Mouse (Mus musculus) lung, postnatal 36 days (tissue): ENCODE results near the gene Vax1.
A peak's percentile ranks its signal among the peaks of the same experiment; 100 is the strongest.

ENCODE experiments used
- DNase-seq: peaks from one replicate; pipeline ENCODE4 v3.0.0; 2022; ENCODE audit warnings: mixed read lengths

Gene Vax1

DNA sequence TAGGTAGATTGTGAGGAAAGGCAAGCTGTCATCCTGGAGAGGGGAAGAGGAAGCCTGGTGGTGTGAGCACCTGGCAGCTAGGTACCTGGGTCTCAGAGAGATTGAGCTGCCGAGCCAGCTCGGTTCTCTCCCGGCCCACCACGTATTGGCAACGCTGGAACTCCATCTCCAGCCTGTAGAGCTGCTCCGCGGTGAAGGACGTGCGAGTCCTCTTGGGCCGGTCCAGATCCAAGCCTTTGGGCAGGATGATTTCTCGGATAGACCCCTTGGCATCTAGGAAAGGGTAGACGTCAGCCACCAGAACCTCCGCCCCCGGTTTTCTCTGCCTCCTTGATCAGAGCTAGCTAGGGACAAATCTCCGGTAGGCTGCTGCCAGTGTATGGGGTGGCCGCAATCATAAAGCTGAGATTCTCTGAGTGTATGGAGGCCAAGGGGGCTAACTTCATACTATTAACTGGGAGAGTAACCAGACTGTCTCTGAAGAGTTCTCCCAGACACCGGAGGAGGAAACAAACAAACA lies 1.4 kb downstream of the Vax1 start:
- DNase-seq: no peak

DNA sequence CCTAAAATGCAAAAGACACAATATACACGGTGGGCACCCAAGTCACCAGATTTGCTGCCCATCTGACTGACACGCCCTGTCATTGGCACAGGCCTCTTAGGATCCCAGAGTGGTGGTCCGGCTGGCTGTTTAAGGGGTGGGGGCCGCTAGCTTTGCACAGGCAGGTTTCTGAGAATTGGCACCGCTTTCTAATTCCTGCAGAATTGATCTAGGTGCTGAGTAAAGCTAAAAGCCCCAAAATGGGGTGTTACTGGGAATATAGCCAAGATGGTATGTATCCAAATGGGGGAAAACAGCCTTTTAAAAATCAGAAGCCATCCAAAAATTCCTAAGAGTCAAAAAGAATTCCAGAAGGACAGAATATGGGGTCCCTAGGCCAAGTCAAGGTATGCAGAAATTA lies 2.0 kb downstream of the Vax1 start:
- no peak for DNase-seq

DNA sequence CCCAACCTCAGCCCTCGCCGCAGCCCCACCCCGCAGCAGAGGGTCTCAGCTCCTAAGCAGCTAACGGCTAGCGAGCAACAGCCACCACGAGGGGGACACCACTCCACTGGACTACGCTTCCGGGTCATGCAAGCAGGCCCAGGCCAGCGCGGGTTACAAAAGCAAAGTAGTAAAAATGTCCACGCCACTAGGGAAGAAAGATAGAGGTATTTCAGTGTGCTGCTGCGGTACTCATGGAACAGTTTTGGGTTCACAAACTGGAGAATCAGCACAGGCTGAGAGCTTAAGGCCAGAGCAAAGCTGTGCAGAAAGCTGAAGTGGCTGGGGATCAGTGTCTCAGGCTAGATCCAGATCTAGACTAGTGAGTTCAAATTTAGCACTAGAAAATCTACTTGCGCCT lies 3.0 kb downstream of the Vax1 start:
- no peak for DNase-seq

DNA sequence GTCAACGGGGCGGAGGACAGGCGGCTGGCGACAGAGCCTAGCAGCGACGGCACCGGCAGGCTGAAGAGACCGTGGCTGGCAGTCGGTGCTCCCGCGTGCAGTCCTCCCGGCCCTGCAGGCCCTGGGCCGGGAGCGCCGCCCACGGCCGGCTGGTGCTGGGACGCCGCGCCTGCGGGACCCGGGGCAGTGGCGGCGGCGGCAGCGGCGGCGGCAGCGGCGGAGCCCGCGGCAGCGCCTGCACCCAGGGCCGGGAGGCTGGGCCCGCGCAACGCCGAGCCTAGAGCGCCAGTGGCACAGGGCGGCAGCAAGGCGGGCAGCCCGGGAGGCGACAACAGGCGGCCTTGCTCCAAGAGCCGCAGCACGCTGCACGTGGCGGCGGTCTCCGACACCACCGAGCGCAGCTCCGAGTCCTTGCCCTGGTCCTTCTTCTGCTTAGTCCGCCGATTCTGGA lies 3.5 kb downstream of the Vax1 start:
- DNase-seq: peak; percentile 6

DNA sequence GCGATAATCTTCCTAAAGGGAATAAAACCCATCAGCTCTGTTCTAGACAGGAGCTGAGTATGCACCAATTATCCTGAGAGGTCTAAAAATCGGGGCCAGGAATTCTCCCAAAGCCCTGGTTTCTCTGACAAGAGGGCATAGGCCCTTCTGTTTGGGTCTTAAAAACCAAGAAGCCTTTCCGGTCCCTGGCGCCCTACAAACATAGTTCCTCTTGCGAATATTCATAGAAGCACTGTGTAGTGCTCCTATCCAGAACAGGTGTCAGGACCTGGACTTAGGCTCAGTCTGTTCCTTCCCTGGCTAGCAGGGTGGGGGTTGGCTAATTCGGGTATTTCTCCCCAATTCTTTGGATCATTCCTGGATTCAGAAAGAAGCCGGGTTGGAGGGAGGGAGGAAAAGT lies 4.3 kb downstream of the Vax1 start:
- no peak for DNase-seq

DNA sequence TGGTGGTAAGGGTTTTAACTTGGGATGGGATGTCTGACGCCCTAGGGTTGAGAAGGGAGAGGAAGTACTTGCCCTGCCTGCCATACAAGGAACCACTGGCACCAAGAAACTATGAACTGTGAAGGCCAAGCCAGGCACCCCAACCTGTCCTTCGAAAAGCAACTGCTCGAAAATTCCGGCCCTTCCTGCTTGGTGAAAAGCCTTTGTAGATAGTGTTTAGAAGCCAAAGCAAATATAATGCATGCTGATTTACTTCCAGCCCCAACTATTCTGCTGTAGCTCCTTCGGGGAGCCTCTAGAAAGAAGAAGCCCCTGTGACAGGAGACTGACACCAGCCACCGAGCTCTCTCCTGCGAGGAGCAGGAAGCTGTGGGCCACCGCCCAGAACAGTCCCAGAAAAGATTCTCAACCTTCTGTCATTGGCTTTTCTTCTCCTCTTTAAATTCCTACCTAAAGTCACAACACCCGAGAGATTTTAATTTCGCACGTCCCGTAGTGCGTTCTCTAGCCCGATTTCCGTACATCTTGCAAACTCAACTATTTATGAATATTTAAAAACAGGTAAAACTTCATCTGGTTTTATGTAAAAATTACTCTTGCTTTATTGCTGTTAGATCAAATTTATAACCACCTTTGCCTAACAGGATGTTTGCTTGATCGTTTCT lies 4.8 kb downstream of the Vax1 start:
- no peak for DNase-seq

DNA sequence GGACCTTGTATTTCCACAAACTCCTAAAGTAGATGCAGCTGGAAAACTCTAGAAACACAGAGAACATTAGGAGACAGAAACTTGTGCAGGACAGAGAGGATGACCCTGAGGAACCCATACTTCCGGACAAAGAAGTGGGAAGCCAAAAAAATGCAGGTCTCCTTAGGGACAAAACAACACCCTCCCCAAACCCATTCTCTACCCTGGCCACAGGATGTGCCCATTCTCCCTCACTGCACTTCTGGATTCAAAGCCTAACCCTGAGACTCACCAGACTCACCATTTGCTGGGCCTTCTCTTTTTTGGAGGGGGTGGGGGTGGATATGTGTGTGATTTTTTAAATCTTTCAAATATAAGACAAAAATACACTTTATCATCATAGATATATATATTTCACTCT lies 5.7 kb downstream of the Vax1 start:
- no peak for DNase-seq

DNA sequence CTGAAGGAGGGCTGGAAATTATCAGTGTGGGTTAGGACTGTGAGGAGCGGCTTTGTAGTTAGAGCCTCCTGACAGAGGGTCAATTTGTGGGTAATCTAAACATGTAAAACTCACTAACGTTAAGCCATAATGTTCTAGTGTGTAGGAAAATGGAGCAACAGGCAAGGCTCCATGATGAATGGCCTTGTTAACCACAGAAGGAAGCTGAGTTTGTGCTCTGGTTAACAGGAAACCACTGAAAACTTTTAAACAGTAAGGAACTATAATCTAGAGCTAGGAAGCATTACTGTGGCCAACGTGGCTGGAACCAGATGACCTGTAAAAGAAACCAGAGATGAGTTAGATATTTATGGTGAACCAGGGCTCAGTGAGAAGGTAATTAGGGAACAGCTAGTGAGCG lies 13.2 kb downstream of the Vax1 start:
- DNase-seq: no peak

DNA sequence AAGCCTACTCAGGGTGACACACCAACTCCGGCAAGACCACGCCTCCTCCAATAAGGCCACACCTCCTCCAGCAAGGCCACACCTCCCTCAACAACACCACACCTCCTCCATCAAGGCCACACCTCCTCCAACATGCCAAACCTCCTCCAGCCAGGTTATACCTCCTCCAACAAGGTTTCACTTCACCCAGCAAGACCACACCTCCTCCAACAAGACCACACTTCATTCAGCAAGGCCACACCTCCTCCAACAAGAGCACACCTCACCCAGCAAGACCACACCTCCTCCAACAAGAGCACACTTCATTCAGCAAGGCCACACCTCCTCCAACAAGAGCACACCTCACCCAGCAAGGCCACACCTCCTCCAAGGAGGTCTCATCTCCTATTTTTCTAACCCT lies 15.7 kb downstream of the Vax1 start:
- no peak for DNase-seq

DNA sequence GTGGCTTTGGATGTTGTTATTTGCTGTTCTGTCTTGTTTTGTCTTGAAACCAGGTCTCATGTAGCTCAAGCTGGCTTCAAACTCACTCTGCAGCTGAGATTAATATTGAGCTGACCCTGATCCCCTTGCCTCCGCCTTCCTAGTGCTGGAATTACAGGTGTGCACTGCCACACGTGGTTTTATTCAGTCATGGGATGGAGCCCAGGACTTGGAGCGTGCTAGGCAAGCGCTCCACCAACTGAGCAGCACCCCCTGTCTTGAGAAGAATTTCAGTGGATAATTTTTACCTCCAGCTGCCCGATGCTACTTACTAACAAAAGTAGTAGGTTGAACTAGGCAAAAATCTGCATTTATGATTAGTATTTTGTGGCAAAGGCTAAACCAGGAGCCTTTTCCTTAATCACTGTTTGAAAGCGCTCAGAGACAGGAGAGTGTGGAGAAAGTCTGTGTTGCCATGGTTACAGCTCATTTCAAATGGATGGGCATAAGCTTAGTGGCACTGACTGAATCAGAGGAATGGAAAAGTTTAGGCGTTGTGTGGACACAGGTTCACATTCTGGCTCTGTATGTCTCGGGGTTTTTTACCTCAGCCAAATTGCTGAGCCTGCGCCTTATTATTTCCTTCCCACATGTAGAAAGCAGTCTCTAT lies 24.2 kb downstream of the Vax1 start:
- DNase-seq: no peak

DNA sequence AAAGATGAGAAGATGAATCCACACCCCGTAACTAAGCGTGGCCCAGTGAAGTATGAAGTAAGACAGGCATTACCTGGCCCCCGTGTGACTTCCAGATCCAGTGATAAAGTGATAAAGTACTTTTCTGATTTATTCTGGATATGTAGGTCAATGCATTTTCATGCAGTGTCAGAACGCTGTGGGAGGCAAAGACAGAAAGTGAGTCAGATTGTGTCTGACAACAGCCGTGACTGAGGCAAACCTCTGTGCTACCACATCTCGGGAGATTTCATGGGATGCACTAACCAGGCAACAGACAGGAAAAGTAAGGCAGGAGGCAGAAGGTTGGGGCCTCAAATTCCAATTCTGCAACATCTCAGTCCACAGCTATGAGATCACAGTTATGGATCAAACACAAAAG lies 24.8 kb downstream of the Vax1 start:
- DNase-seq: no peak

DNA sequence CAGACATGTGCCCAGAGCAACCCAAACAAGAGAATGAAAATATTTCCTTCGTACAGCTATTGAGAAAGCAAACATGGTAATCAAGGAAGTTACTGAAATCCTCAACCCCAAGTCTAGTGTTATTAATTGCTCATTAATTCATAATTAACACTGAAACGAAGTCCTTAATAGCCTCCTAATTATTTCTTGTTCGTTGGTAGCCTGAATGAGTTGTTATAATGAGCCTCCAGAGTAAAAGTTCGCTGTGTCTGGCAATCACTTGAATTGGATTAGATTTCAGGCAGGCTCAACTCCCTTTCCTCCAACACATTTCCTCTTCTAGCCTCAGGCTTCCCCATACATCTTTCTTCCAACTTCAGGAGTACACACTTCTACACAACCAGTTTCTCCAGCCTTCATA lies 27.6 kb downstream of the Vax1 start:
- no peak for DNase-seq

DNA sequence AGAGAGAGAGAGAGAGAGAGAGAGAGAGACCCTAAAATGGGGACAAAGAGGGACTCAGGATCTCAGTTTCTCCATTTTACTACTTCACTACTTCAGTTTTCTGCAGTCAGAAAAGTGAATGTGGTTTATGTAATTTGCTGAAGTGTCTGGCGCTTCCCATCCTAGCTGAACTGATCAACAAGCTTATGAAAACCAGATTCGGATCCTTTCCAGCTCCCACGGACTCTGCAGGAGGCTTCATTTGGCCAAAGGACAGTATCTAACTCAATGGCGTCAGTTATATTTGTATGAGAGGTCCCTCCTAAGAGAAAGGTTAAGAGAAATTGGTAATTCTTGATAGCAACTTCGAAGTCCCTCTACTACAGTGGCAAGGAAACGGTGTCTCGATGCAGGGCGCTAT lies 34.5 kb downstream of the Vax1 start:
- no peak for DNase-seq

DNA sequence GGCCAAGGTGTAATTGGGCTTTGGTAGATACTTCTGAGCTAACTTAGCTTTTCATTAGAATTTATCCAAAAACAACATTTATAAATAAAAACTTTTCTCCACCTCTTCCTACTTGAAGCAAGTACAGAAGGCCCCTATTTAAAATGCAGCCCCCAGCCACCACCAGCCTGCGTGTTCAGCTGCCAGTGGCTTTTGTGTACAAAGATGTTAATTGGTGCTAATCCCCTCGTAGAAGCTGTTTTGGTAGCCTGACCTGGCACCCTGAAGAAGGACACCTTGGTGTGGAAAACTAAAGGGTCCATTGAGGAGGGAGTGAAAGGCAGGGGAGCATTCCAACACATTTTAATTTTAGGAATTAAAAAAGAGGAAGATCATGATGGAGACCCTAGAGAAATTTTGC lies 34.9 kb downstream of the Vax1 start:
- DNase-seq: no peak

DNA sequence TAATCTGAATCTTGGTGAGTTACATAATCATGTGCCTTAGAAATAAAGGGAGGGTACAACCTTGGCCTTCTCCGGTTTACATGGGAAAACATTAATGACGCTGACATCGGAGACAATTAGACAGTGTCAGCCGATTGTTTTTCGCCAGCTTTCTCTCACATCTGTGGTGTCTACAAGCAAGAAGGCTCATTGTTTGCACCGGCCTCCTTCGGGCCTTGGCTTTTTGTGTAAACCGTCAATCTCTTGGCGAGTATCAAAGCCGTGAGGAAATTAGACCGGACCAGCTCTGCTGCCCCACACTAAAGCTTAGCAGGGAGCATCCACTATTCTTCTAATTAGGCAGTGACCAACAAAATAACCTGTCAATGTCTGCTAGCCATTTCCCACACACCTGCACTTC lies 36.7 kb downstream of the Vax1 start:
- DNase-seq: no peak

DNA sequence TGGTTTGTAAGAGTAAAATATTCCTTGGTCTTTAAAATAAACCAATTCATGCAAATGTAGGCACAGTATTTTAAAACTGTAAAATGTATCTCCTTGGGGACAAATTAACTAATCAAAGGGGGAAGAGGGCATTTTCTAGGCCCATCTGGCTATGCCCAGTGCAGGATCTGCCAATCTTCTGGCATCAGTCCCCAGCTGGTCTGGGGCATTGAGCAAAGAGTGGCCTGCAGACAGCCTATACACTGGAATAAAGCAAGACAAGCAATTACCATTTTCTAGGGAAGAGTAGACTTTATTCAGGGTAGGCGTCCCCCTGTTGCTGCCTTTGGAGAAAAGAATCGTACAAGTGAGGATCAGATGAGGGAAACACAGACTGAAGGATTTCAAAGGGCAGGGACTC lies 40.2 kb downstream of the Vax1 start:
- DNase-seq: no peak

DNA sequence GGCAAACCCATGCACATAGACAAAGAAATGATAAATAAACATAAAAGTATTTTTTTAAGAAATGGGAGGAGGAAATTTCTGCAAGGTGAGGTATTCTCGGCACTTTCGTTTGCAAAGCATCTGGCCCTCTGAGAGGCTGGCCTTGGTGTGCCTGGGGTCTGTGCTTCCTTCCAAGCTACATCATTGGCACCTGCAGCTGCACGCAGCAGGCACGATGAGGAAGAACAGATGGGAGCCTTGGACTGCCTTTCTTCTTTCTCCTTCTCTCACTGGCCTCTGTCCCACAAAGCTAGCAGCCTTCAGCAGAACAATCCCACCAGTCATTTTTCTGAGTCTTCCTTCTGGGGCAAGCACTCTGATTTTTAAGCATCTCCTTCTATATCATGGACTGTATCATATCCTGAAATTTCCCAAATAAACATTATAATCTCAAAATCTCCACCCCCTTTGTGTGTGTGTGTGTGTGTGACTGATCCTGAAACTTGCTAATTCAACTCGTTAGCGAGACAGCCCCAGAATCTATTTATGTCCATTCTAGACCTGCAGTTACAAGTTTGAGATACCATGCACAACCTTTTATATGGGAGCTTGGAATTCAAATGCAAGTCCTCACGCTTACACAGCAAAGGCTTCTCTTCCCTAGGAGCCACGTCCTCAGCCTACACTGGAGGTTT lies 41.2 kb downstream of the Vax1 start:
- no peak for DNase-seq

DNA sequence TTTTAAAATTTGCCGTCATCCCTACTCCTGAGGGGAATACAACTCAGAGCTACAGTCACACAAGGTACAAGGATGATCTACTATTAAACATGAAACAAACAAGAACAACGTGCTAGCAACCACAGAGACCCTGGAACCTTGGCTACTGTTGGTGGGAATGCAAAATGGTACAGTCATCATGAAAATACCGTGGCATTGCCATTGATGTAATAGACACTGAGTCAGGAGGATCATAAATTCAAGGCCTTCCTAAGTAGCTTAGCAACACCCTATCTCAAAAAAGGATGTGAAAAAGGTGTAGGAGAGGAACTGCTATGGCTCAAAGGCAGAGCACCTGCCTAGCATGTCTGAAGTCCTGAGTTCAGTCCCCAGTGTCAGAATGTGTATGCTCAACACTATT lies 42.4 kb downstream of the Vax1 start:
- no peak for DNase-seq
